Mouse (Mus musculus): Measurements from ENCODE around the gene Gm21860. TPM values are rescaled to one million over a fixed set of nuclear protein-coding genes. Genes with fewer than 3 reads are reported as not detected.
"Not testable (repeated sequence)": the region's sequence is repeated elsewhere in the genome, so short reads cannot be mapped to it uniquely, and the experiment has no call there.

Gm21860 gene
- polyA plus RNA-seq, 1 experiment from 2014 or later: not detected

DNA sequence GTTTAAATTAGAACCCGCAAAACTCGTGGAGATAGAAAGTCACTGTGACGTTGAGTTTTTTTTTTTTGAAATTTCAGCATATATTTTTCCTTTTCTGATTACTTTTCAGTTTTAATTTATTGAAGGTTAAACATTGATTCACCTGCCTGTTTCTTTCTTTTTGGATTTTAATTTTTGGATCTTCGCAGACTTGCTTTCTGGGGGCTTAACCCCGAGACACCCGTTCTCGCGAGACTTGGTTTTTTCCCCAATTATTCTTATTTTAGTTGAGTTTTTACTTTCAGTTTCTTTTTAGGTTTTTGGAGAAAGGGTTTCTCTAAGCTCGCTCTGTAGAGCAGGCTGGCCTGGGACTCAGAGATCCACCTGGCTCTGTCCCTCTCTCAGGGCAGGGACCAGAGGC, 36.6 kb downstream of the Gm21860 start:
- not testable (repeated sequence) for H3K27ac ChIP-seq (replicated peaks); H3K4me3 ChIP-seq; H3K9me3 ChIP-seq; H3K9ac ChIP-seq; H3K4me1 ChIP-seq (replicated peaks); H3K27me3 ChIP-seq; H3K4me2 ChIP-seq; ATAC-seq (ENCODE audit: low FRiP score, low read depth); H3K36me3 ChIP-seq
- WGBS: 81% methylated on average over 9 of the region's 9 CpGs

DNA sequence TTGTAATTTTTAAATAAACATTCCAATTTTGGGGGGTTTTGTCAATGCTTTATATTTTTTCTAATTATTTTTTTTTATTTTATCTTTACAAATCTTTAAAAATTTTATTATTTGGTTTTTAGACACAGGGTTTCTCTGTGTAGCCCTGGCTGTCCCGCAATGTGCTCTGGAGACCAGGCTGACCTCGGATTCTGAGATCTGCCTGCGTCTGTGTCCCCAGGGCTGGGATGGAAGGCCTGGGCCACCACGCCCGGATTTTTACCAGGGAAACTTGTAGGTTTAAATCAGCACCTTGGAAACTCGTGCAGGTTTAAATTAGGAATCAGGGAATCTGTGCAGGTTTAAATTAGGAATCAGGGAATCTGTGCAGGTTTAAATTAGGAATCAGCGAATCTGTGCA, 37.1 kb downstream of the Gm21860 start:
- WGBS: 69% methylated on average over 7 of the region's 7 CpGs

More for the DNA sequence above, 37.1 kb downstream of the Gm21860 start:
- H3K4me2 ChIP-seq; H3K4me3 ChIP-seq; H3K27ac ChIP-seq (replicated peaks); ATAC-seq (ENCODE audit: low FRiP score, low read depth); H3K27me3 ChIP-seq; H3K36me3 ChIP-seq; H3K9ac ChIP-seq; H3K4me1 ChIP-seq (replicated peaks); H3K9me3 ChIP-seq: not testable (repeated sequence)

Other genes with a start within 250 kb of the Gm21860 start
- not detected in 2 replicates for gene Gm47283, start 29.9 kb upstream of the Gm21860 start, polyA plus RNA-seq (2015; fragmentation: Nextera tagmentation; extraction: Ambion mirVana)
- gene Gm21748, start 84.4 kb upstream of the Gm21860 start, polyA plus RNA-seq (2015; fragmentation: Nextera tagmentation; extraction: Ambion mirVana): not detected in 2 replicates